Mouse (Mus musculus): ENCODE measurements around the gene Lor. TPM values are rescaled to one million over a fixed set of nuclear protein-coding genes. Genes with fewer than 3 reads are reported as not detected.

Lor gene
- 0.46 and 0.77 TPM in 2 replicates for polyA plus RNA-seq (2016; fragmentation: Nextera tagmentation; extraction: Ambion mirVana)

GRCm38 (mm10) chr3:92083042-92083441 is at the start of gene Lor:
Gene Lor, minus strand, starts transcription at chr3:92083142.
- H3K4me3 ChIP-seq, result peak within 1 kb of the TSS; percentile 85
- no peaks in the 10 kb centered on the region for H3K36me3 ChIP-seq
- H3K27ac ChIP-seq (replicated peaks), result no peak within 1 kb of the TSS
- WGBS, result 87% methylated on average over 2 of the region's 2 CpGs
- H3K9me3 ChIP-seq (replicated peaks), result no peaks in the 10 kb centered on the region
- peaks cover 16% of the 10 kb centered on the region for H3K4me1 ChIP-seq
- peaks cover 53% of the 10 kb centered on the region for H3K27me3 ChIP-seq (ENCODE audit: low read depth, poor library complexity, severe bottlenecking)
- DNase-seq (ENCODE audit: low spot score), result no peak

DNA sequence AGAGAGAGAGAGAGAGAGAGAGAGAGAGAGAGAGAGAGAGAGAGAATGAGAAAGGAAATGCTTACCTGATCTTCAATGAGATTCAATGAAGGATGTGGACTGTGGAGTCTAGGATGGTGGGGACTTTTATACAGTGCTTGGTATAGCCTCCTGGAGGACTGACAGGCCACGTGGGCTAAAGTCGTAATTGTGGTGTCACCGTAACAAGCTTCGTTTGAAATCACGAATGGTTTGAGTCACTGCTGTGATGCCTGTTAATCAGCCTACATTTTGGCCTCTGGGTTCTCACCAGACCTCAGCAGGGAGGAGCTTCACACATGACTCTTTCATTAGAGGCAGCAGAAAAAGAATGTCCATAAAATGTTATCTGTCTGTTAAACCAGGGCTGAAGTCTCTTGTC is 40.9 kb upstream of the Lor start, which contains the start of gene Prr9:
Gene Prr9, minus strand, starts transcription at position 101 of the 400 bp plus-strand sequence.
- H3K4me1 ChIP-seq, result no peaks in the 10 kb centered on the region
- no peaks in the 10 kb centered on the region for H3K9me3 ChIP-seq (replicated peaks)
- H3K27me3 ChIP-seq (ENCODE audit: low read depth, poor library complexity, severe bottlenecking), result no peaks in the 10 kb centered on the region
- no peak within 1 kb of the TSS for H3K4me3 ChIP-seq
- DNase-seq (ENCODE audit: low spot score), result no peak
- no peaks in the 10 kb centered on the region for H3K36me3 ChIP-seq
- WGBS, result 78% methylated on average over 5 of the region's 5 CpGs
- no peak within 1 kb of the TSS for H3K27ac ChIP-seq (replicated peaks)

- no peak for DNase-seq (ENCODE audit: low spot score)
- Histone ChIP-seq H3K27ac (replicated peaks) (no peak overlapping the region), H3K27me3 (ENCODE audit: low read depth, poor library complexity, severe bottlenecking) (no peaks in the 10 kb centered on the region), H3K4me3 (no peak overlapping the region), H3K4me1 (no peaks in the 10 kb centered on the region), H3K9me3 (replicated peaks) (no peaks in the 10 kb centered on the region), H3K36me3 (no peaks in the 10 kb centered on the region)
- WGBS, result 88% methylated on average over 3 of the region's 3 CpGs
Measured at GRCm38 (mm10) chr3:92120902-92121301, 38.0 kb upstream of the Lor start.

GRCm38 (mm10) chr3:92117930-92118329 is 35.0 kb upstream of the Lor start:
- no peak for DNase-seq (ENCODE audit: low spot score)
- Histone ChIP-seq H3K27me3 (ENCODE audit: low read depth, poor library complexity, severe bottlenecking) (no peaks in the 10 kb centered on the region), H3K36me3 (no peaks in the 10 kb centered on the region), H3K9me3 (replicated peaks) (no peaks in the 10 kb centered on the region), H3K27ac (replicated peaks) (no peak overlapping the region), H3K4me3 (no peak overlapping the region), H3K4me1 (no peaks in the 10 kb centered on the region)
- WGBS, result 39% methylated on average over 3 of the region's 3 CpGs

DNA sequence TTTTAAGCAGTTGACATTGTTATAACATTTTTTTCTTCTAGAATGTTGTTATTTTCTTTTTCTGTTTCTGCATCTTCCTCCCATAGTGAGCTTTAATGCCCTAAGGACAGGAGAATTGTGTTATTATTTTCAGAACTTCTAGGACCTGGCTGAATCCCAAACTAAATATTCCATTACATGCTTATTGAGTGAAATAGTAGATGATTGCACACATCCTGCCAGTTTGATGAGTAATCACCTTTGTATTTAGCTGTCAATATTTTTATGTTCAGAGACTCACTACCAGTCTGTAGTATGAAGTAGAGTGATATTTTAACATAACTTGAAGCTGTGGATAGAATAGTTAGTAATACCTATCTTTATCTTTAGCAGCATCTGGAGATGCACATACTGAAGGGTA is 28.6 kb upstream of the Lor start:
- Histone ChIP-seq H3K27ac (replicated peaks) (no peak overlapping the region), H3K4me3 (no peak overlapping the region), H3K27me3 (ENCODE audit: low read depth, poor library complexity, severe bottlenecking) (no peaks in the 10 kb centered on the region), H3K9me3 (replicated peaks) (no peaks in the 10 kb centered on the region), H3K4me1 (peaks cover 9% of the 10 kb centered on the region), H3K36me3 (no peaks in the 10 kb centered on the region)
- DNase-seq (ENCODE audit: low spot score), result no peak

- no peak overlapping the region for H3K27ac ChIP-seq (replicated peaks)
- no peak overlapping the region for H3K4me3 ChIP-seq
- no peaks in the 10 kb centered on the region for H3K36me3 ChIP-seq
- no peaks in the 10 kb centered on the region for H3K9me3 ChIP-seq (replicated peaks)
- H3K27me3 ChIP-seq (ENCODE audit: low read depth, poor library complexity, severe bottlenecking), result no peaks in the 10 kb centered on the region
- peaks cover 12% of the 10 kb centered on the region for H3K4me1 ChIP-seq
- DNase-seq (ENCODE audit: low spot score), result no peak
Measured at GRCm38 (mm10) chr3:92110790-92111189, 27.8 kb upstream of the Lor start.

- DNase-seq (ENCODE audit: low spot score), result peak; percentile 42
- Histone ChIP-seq H3K36me3 (no peaks in the 10 kb centered on the region), H3K4me1 (peaks cover 12% of the 10 kb centered on the region), H3K4me3 (no peak overlapping the region), H3K27me3 (ENCODE audit: low read depth, poor library complexity, severe bottlenecking) (no peaks in the 10 kb centered on the region), H3K27ac (replicated peaks) (no peak overlapping the region), H3K9me3 (replicated peaks) (no peaks in the 10 kb centered on the region)
- WGBS, result 5% methylated on average over 6 of the region's 6 CpGs
Measured at GRCm38 (mm10) chr3:92106582-92106981, 23.6 kb upstream of the Lor start.

GRCm38 (mm10) chr3:92081285-92081931 is 1.5 kb downstream of the Lor start:
- H3K27ac ChIP-seq (replicated peaks), result peak overlapping the region; percentile 84
- peak overlapping the region; percentile 85 for H3K4me3 ChIP-seq
- peak; percentile 76 for DNase-seq (ENCODE audit: low spot score)
- no peaks in the 10 kb centered on the region for H3K36me3 ChIP-seq
- WGBS, result under 1% methylated on average over 76 of the region's 76 CpGs
- peaks cover 53% of the 10 kb centered on the region for H3K27me3 ChIP-seq (ENCODE audit: low read depth, poor library complexity, severe bottlenecking)
- no peaks in the 10 kb centered on the region for H3K9me3 ChIP-seq (replicated peaks)
- peaks cover 16% of the 10 kb centered on the region for H3K4me1 ChIP-seq

GRCm38 (mm10) chr3:92080462-92081284 is 2.3 kb downstream of the Lor start:
- no peaks in the 10 kb centered on the region for H3K9me3 ChIP-seq (replicated peaks)
- peak overlapping the region; percentile 85 for H3K4me3 ChIP-seq
- peaks cover 53% of the 10 kb centered on the region for H3K27me3 ChIP-seq (ENCODE audit: low read depth, poor library complexity, severe bottlenecking)
- peak overlapping the region; percentile 84 for H3K27ac ChIP-seq (replicated peaks)
- H3K4me1 ChIP-seq, result peaks cover 16% of the 10 kb centered on the region
- WGBS, result under 1% methylated on average over 79 of the region's 82 CpGs
- H3K36me3 ChIP-seq, result no peaks in the 10 kb centered on the region
- peak; percentile 87 for DNase-seq (ENCODE audit: low spot score)

- Histone ChIP-seq H3K27me3 (ENCODE audit: low read depth, poor library complexity, severe bottlenecking) (no peaks in the 10 kb centered on the region), H3K27ac (replicated peaks) (no peak overlapping the region), H3K36me3 (no peaks in the 10 kb centered on the region), H3K4me1 (no peaks in the 10 kb centered on the region), H3K4me3 (no peak overlapping the region), H3K9me3 (replicated peaks) (no peaks in the 10 kb centered on the region)
- no peak for DNase-seq (ENCODE audit: low spot score)
- WGBS, result 55% methylated on average over 6 of the region's 6 CpGs
Measured at GRCm38 (mm10) chr3:92050382-92051054, 32.4 kb downstream of the Lor start.

DNA sequence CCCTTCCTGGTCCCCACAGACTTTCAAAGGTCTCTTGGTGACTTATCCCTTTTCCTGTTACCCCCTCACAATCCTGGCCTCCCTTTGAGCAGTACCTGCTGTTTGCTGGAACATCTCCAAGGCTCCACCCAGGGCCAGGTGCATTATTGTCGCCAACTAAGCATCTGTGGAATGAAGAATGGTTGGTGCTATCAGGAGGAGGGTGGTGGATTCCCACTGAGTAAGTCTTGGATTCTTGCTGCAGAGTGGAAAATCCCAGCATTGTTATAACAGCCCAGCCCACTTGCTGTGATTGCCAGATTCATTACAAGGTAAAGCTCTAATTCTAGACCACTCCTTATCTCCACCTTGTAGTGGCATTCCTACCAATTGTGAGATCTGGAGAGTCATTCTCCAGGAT is 49.0 kb downstream of the Lor start:
- Histone ChIP-seq H3K4me1 (no peaks in the 10 kb centered on the region), H3K36me3 (no peaks in the 10 kb centered on the region), H3K27me3 (ENCODE audit: low read depth, poor library complexity, severe bottlenecking) (no peaks in the 10 kb centered on the region), H3K9me3 (replicated peaks) (no peaks in the 10 kb centered on the region), H3K27ac (replicated peaks) (no peak overlapping the region), H3K4me3 (no peak overlapping the region)
- DNase-seq (ENCODE audit: low spot score), result no peak
- WGBS, result 62% methylated on average over 1 of the region's 1 CpGs

- no peaks in the 10 kb centered on the region for H3K4me1 ChIP-seq
- H3K27me3 ChIP-seq (ENCODE audit: low read depth, poor library complexity, severe bottlenecking), result no peaks in the 10 kb centered on the region
- no peak overlapping the region for H3K27ac ChIP-seq (replicated peaks)
- H3K4me3 ChIP-seq, result no peak overlapping the region
- WGBS, result 53% methylated on average over 2 of the region's 2 CpGs
- H3K9me3 ChIP-seq (replicated peaks), result no peaks in the 10 kb centered on the region
- DNase-seq (ENCODE audit: low spot score), result no peak
- H3K36me3 ChIP-seq, result no peaks in the 10 kb centered on the region
Measured at GRCm38 (mm10) chr3:92033203-92033602, 49.7 kb downstream of the Lor start.
